Mouse (Mus musculus) G1E (cell line): ENCODE results near the gene Mthfd2.

Experiments used
- CTCF ChIP-seq: IDR thresholded peaks from 2 replicates; pipeline ENCODE4 v1.5.1; 2012; ENCODE audit warnings: low read depth, low read length, inconsistent platforms, mixed read lengths
- GATA1 ChIP-seq: IDR thresholded peaks from 2 replicates; pipeline ENCODE4 v1.6.1; 2012; ENCODE audit warnings: borderline replicate concordance, low read length, inconsistent platforms, mixed read lengths

DNA sequence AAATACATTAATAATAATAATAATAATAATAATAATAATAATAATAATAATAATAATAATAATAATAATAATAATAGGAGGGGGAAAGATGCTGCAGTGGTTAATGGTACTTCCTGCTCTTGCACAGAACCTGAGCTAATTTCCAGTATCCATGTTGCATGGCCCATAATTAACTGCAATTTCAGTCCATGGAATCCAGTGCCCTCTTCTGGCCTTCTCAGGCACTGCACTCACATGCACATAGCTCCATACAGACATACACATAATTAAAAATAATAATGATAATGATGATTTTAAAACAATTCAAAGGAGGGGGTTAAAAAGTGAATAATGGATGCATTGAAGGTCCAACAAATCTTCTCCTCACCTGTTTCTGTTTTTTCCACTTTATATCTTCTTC lies 60.5 kb downstream of the Mthfd2 start:
- 0 out of 2 replicates have a peak, but pooled peaks have one; percentile 8 for TF ChIP-seq CTCF
- TF ChIP-seq GATA1 = no peak
